Mouse (Mus musculus): ENCODE results near the gene Insrr. TPM values are rescaled to one million over a fixed set of nuclear protein-coding genes. Genes with fewer than 3 reads are reported as not detected.
A peak's percentile ranks its signal among the peaks of the same experiment; 100 is the strongest.

Insrr gene
- polyA plus RNA-seq, 1 experiment from 2014 or later = not detected

- Histone ChIP-seq H3K27ac (ENCODE audit: low read depth) (no peak overlapping the region), H3K4me3 (ENCODE audit: low read depth, low read length) (peak overlapping the region; percentile 3; the same call in 1 of the 2 replicates), H3K27me3 (ENCODE audit: insufficient read depth, low read length) (peaks cover 92% of the 10 kb centered on the region), H3K9ac (replicated peaks) (no peak overlapping the region), H3K4me2 (ENCODE audit: low read depth, low read length) (peak overlapping the region; percentile 39), H3K36me3 (replicated peaks; ENCODE audit: insufficient read depth, low read length) (no peaks in the 10 kb centered on the region), H3K9me3 (ENCODE audit: low read length) (no peaks in the 10 kb centered on the region), H3K4me1 (ENCODE audit: insufficient read depth) (peaks cover 12% of the 10 kb centered on the region)
- 13% methylated on average over 33 of the region's 33 CpGs for WGBS (ENCODE audit: insufficient replicate concordance)
- ATAC-seq (peak; percentile 64; the same call in 1 of the 2 replicates), DNase-seq (peak; percentile 71)
- TF ChIP-seq CTCF (IDR thresholded peaks at IDR 0.05; ENCODE audit: low read depth) = peak; percentile 74
- no peak for TF ChIP-seq EP300 (IDR thresholded peaks at IDR 0.05; ENCODE audit: low read depth)
These were observed 1.1 kb upstream of the Insrr start for GRCm38 (mm10) chr3:87795336-87796277.

- Histone ChIP-seq H3K4me1 (ENCODE audit: insufficient read depth) (peaks cover 10% of the 10 kb centered on the region), H3K36me3 (replicated peaks; ENCODE audit: insufficient read depth, low read length) (no peaks in the 10 kb centered on the region), H3K27ac (ENCODE audit: low read depth) (no peak overlapping the region), H3K27me3 (ENCODE audit: insufficient read depth, low read length) (peaks cover 83% of the 10 kb centered on the region), H3K9me3 (ENCODE audit: low read length) (no peaks in the 10 kb centered on the region), H3K9ac (replicated peaks) (no peak overlapping the region), H3K4me3 (ENCODE audit: low read depth, low read length) (no peak overlapping the region), H3K4me2 (ENCODE audit: low read depth, low read length) (no peak overlapping the region)
- TF ChIP-seq CTCF (IDR thresholded peaks at IDR 0.05; ENCODE audit: low read depth) = no peak
- no peak for TF ChIP-seq EP300 (IDR thresholded peaks at IDR 0.05; ENCODE audit: low read depth)
- WGBS (ENCODE audit: insufficient replicate concordance) = 51% methylated on average over 5 of the region's 5 CpGs
- DNase-seq (no peak), ATAC-seq (peak; percentile 47; the same call in 1 of the 2 replicates)
These were observed 4.9 kb downstream of the Insrr start for GRCm38 (mm10) chr3:87801681-87802080.

- Histone ChIP-seq H3K27ac (ENCODE audit: low read depth) (no peak overlapping the region), H3K27me3 (ENCODE audit: insufficient read depth, low read length) (peaks cover 68% of the 10 kb centered on the region), H3K9me3 (ENCODE audit: low read length) (no peaks in the 10 kb centered on the region), H3K4me2 (ENCODE audit: low read depth, low read length) (peak overlapping the region; percentile 66), H3K9ac (replicated peaks) (no peak overlapping the region), H3K36me3 (replicated peaks; ENCODE audit: insufficient read depth, low read length) (no peaks in the 10 kb centered on the region), H3K4me1 (ENCODE audit: insufficient read depth) (peaks cover 7% of the 10 kb centered on the region; the same call in 1 of the 2 replicates), H3K4me3 (ENCODE audit: low read depth, low read length) (peak overlapping the region; percentile 33; the same call in 1 of the 2 replicates)
- peak; percentile 35 for DNase-seq
- WGBS (ENCODE audit: insufficient replicate concordance) = 5% methylated on average over 26 of the region's 26 CpGs
- TF ChIP-seq EP300 (IDR thresholded peaks at IDR 0.05; ENCODE audit: low read depth) (no peak), CTCF (IDR thresholded peaks at IDR 0.05; ENCODE audit: low read depth) (no peak)
- peak; percentile 57; the same call in 1 of the 2 replicates for ATAC-seq
These were observed 7.4 kb downstream of the Insrr start for GRCm38 (mm10) chr3:87804038-87804677.

- Histone ChIP-seq H3K27ac (ENCODE audit: low read depth) (no peak overlapping the region), H3K9me3 (ENCODE audit: low read length) (no peaks in the 10 kb centered on the region), H3K36me3 (replicated peaks; ENCODE audit: insufficient read depth, low read length) (no peaks in the 10 kb centered on the region), H3K4me1 (ENCODE audit: insufficient read depth) (0 out of 2 replicates have a peak, but pooled peaks cover under 1% of the 10 kb centered on the region), H3K27me3 (ENCODE audit: insufficient read depth, low read length) (peaks cover 57% of the 10 kb centered on the region), H3K9ac (replicated peaks) (no peak overlapping the region), H3K4me3 (ENCODE audit: low read depth, low read length) (no peak overlapping the region), H3K4me2 (ENCODE audit: low read depth, low read length) (no peak overlapping the region; the same call in 1 of the 2 replicates)
- TF ChIP-seq CTCF (IDR thresholded peaks at IDR 0.05; ENCODE audit: low read depth) (no peak), EP300 (IDR thresholded peaks at IDR 0.05; ENCODE audit: low read depth) (no peak)
- DNase-seq = no peak
- 7% methylated on average over 28 of the region's 28 CpGs for WGBS (ENCODE audit: insufficient replicate concordance)
- ATAC-seq = peak; percentile 47; the same call in 1 of the 2 replicates
These were observed 12.7 kb downstream of the Insrr start for GRCm38 (mm10) chr3:87809322-87809962.

GRCm38 (mm10) chr3:87811297-87811696 is 14.5 kb downstream of the Insrr start:
- H3K4me3 ChIP-seq (ENCODE audit: low read depth, low read length) = no peak overlapping the region
- WGBS (ENCODE audit: insufficient replicate concordance) = 68% methylated on average over 8 of the region's 8 CpGs
- no peaks in the 10 kb centered on the region for H3K36me3 ChIP-seq (replicated peaks; ENCODE audit: insufficient read depth, low read length)
- no peaks in the 10 kb centered on the region for H3K4me1 ChIP-seq (ENCODE audit: insufficient read depth)
- TF ChIP-seq EP300 (IDR thresholded peaks at IDR 0.05; ENCODE audit: low read depth) (no peak), CTCF (IDR thresholded peaks at IDR 0.05; ENCODE audit: low read depth) (no peak)
- no peak overlapping the region for H3K4me2 ChIP-seq (ENCODE audit: low read depth, low read length)
- H3K27ac ChIP-seq (ENCODE audit: low read depth) = no peak overlapping the region
- no peak for ATAC-seq
- H3K9ac ChIP-seq (replicated peaks) = no peak overlapping the region
- peaks cover 44% of the 10 kb centered on the region for H3K27me3 ChIP-seq (ENCODE audit: insufficient read depth, low read length)
- no peaks in the 10 kb centered on the region for H3K9me3 ChIP-seq (ENCODE audit: low read length)
- no peak for DNase-seq
